Mouse (Mus musculus): ENCODE measurements at regions not wholly inside any gene's neighbourhood (a gene's known extent, or its start where the extent isn't known, plus 50 kb on each side); places are given as distances from the start of the nearest gene placed in this dataset.

DNA sequence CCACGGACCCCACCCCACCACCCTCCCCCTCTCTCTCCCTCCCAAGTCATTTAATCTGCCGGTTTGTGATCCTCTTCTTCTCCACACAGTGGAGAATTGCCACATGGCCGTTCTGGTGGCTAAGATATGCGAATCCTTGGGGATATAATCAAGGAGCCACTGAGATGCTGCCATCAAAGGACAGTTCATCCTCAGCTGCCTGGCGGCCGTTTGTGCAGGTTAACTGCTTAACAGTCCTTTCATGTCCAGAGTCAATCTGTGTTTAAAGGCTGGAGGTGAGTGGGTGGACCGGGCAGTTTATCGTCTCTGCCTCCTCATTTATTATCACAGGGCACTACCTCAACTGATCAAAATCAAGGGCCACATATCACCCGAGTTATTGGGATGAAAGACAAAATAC is 241.6 kb upstream of the Noct start:
- TF ChIP-seq CTCF (IDR thresholded peaks at IDR 0.05; ENCODE audit: borderline replicate concordance, extremely low read depth, insufficient read depth, insufficient read length) (no peak), POLR2A (IDR thresholded peaks at IDR 0.05; ENCODE audit: borderline replicate concordance, extremely low read depth, insufficient read depth, insufficient read length, poor library complexity, severe bottlenecking) (no peak)

Measured in brain, embryonic 14.5 days (tissue).